Mouse (Mus musculus): ENCODE measurements around the gene Npy1r. TPM values are rescaled to one million over a fixed set of nuclear protein-coding genes. Genes with fewer than 3 reads are reported as not detected.

Npy1r gene
- polyA plus RNA-seq, 1 experiment from 2014 or later = 0.92 TPM

GRCm38 (mm10) chr8:66698782-66699181 lies 1.8 kb downstream of the Npy1r start:
- no peaks in the 10 kb centered on the region for H3K36me3 ChIP-seq (ENCODE audit: insufficient read depth)
- no peak overlapping the region for H3K27ac ChIP-seq (ENCODE audit: low read depth)
- no peaks in the 10 kb centered on the region for H3K4me1 ChIP-seq (ENCODE audit: insufficient read depth)
- DNase-seq (peak; percentile 22), ATAC-seq (ENCODE audit: insufficient read depth) (peak; percentile 33; the same call in 1 of the 2 replicates)
- peak overlapping the region; percentile 29; the same call in 1 of the 2 replicates for H3K4me3 ChIP-seq (ENCODE audit: low read depth, low read length)
- no peaks in the 10 kb centered on the region for H3K9me3 ChIP-seq (ENCODE audit: low read depth, low read length)
- no peak overlapping the region for H3K9ac ChIP-seq
- WGBS = 29% methylated on average over 7 of the region's 7 CpGs
- no peak for TF ChIP-seq CTCF (IDR thresholded peaks at IDR 0.05; ENCODE audit: low read depth)
- peaks cover 19% of the 10 kb centered on the region for H3K27me3 ChIP-seq (ENCODE audit: insufficient read depth, low read length)
- H3K4me2 ChIP-seq = peak overlapping the region; percentile 57

- no peak for ATAC-seq (ENCODE audit: insufficient read depth)
- Histone ChIP-seq H3K36me3 (ENCODE audit: insufficient read depth) (no peaks in the 10 kb centered on the region), H3K4me1 (ENCODE audit: insufficient read depth) (no peaks in the 10 kb centered on the region), H3K4me3 (ENCODE audit: low read depth, low read length) (no peak overlapping the region), H3K9ac (no peak overlapping the region), H3K9me3 (ENCODE audit: low read depth, low read length) (peaks cover 3% of the 10 kb centered on the region; the same call in 1 of the 2 replicates), H3K27ac (ENCODE audit: low read depth) (no peak overlapping the region), H3K4me2 (no peak overlapping the region), H3K27me3 (ENCODE audit: insufficient read depth, low read length) (no peaks in the 10 kb centered on the region)
- 90% methylated on average over 7 of the region's 7 CpGs for WGBS
- no peak for TF ChIP-seq CTCF (IDR thresholded peaks at IDR 0.05; ENCODE audit: low read depth)
- no peak for DNase-seq
These were observed 17.5 kb downstream of the Npy1r start for GRCm38 (mm10) chr8:66714324-66714975.

GRCm38 (mm10) chr8:66722835-66723234 lies 25.8 kb downstream of the Npy1r start:
- no peaks in the 10 kb centered on the region for H3K9me3 ChIP-seq (ENCODE audit: low read depth, low read length)
- H3K27me3 ChIP-seq (ENCODE audit: insufficient read depth, low read length) = no peaks in the 10 kb centered on the region
- no peak overlapping the region for H3K9ac ChIP-seq
- H3K4me1 ChIP-seq (ENCODE audit: insufficient read depth) = no peaks in the 10 kb centered on the region
- H3K36me3 ChIP-seq (ENCODE audit: insufficient read depth) = no peaks in the 10 kb centered on the region
- no peak for ATAC-seq (ENCODE audit: insufficient read depth)
- no peak for TF ChIP-seq CTCF (IDR thresholded peaks at IDR 0.05; ENCODE audit: low read depth)
- 74% methylated on average over 2 of the region's 2 CpGs for WGBS
- no peak overlapping the region for H3K27ac ChIP-seq (ENCODE audit: low read depth)
- no peak for DNase-seq
- H3K4me2 ChIP-seq = no peak overlapping the region
- H3K4me3 ChIP-seq (ENCODE audit: low read depth, low read length) = no peak overlapping the region

GRCm38 (mm10) chr8:66729446-66729845 lies 32.5 kb downstream of the Npy1r start:
- no peaks in the 10 kb centered on the region for H3K27me3 ChIP-seq (ENCODE audit: insufficient read depth, low read length)
- no peak for DNase-seq
- WGBS = 39% methylated on average over 7 of the region's 7 CpGs
- ATAC-seq (ENCODE audit: insufficient read depth) = no peak
- no peak for TF ChIP-seq CTCF (IDR thresholded peaks at IDR 0.05; ENCODE audit: low read depth)
- no peak overlapping the region for H3K4me3 ChIP-seq (ENCODE audit: low read depth, low read length)
- H3K4me2 ChIP-seq = no peak overlapping the region
- H3K36me3 ChIP-seq (ENCODE audit: insufficient read depth) = no peaks in the 10 kb centered on the region
- no peaks in the 10 kb centered on the region for H3K4me1 ChIP-seq (ENCODE audit: insufficient read depth)
- H3K9ac ChIP-seq = no peak overlapping the region
- no peaks in the 10 kb centered on the region for H3K9me3 ChIP-seq (ENCODE audit: low read depth, low read length)
- H3K27ac ChIP-seq (ENCODE audit: low read depth) = no peak overlapping the region

DNA sequence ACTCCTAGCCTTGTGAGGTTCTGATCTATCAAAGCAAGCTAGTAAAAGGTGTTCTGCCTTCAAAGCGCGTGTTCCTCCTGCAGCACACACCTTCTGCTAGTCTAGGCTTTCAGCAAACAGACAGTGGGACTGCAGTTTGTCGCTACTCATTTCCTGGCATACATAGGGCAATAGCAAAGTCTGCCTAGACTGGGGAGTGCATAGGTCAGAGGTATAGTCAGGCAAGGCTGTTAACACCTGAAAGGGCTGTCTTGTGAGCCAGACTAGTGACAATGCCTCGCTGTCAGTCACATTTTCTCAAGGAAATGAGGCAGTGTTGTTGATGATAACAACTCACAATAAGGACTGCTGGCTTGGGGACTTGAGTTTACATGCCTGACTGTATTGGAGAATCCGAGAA lies 35.0 kb downstream of the Npy1r start:
- Histone ChIP-seq H3K36me3 (ENCODE audit: insufficient read depth) (no peaks in the 10 kb centered on the region), H3K9ac (no peak overlapping the region), H3K4me2 (no peak overlapping the region), H3K27ac (ENCODE audit: low read depth) (no peak overlapping the region), H3K4me1 (ENCODE audit: insufficient read depth) (no peaks in the 10 kb centered on the region), H3K9me3 (ENCODE audit: low read depth, low read length) (no peaks in the 10 kb centered on the region), H3K4me3 (ENCODE audit: low read depth, low read length) (no peak overlapping the region), H3K27me3 (ENCODE audit: insufficient read depth, low read length) (no peaks in the 10 kb centered on the region)
- TF ChIP-seq CTCF (IDR thresholded peaks at IDR 0.05; ENCODE audit: low read depth) = no peak
- DNase-seq = no peak
- WGBS = 50% methylated on average over 5 of the region's 5 CpGs
- ATAC-seq (ENCODE audit: insufficient read depth) = no peak

- H3K9ac ChIP-seq = no peak overlapping the region
- 32% methylated on average over 1 of the region's 1 CpGs for WGBS
- no peaks in the 10 kb centered on the region for H3K4me1 ChIP-seq (ENCODE audit: insufficient read depth)
- no peaks in the 10 kb centered on the region for H3K27me3 ChIP-seq (ENCODE audit: insufficient read depth, low read length)
- no peak for TF ChIP-seq CTCF (IDR thresholded peaks at IDR 0.05; ENCODE audit: low read depth)
- ATAC-seq (ENCODE audit: insufficient read depth) (no peak), DNase-seq (no peak)
- H3K36me3 ChIP-seq (ENCODE audit: insufficient read depth) = no peaks in the 10 kb centered on the region
- H3K27ac ChIP-seq (ENCODE audit: low read depth) = no peak overlapping the region
- no peaks in the 10 kb centered on the region for H3K9me3 ChIP-seq (ENCODE audit: low read depth, low read length)
- H3K4me2 ChIP-seq = no peak overlapping the region
- H3K4me3 ChIP-seq (ENCODE audit: low read depth, low read length) = no peak overlapping the region
These were observed 45.4 kb downstream of the Npy1r start for GRCm38 (mm10) chr8:66742359-66742758.

DNA sequence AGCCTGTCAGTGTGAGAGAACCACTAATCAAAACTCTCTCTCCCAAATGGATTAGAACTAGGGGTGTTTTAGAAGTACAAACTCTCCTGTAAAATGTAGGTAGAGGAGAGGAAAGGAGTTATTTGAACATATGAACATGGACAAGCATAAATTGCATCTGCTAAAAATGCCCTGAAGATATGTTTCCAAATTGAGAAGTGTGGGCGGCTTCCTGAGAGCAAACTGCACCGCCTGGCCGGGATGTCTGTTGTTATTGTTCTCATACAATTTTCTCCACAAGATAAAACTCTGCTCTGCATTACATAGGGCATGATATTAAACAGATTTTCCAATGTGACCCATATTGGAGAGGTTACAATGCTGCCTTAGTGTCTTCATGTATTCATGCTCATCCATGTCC lies 48.6 kb downstream of the Npy1r start:
- DNase-seq = no peak

More for the DNA sequence above, 48.6 kb downstream of the Npy1r start:
- Histone ChIP-seq H3K9me3 (ENCODE audit: low read depth, low read length) (no peaks in the 10 kb centered on the region), H3K27me3 (ENCODE audit: insufficient read depth, low read length) (no peaks in the 10 kb centered on the region), H3K4me2 (no peak overlapping the region), H3K27ac (ENCODE audit: low read depth) (no peak overlapping the region), H3K36me3 (ENCODE audit: insufficient read depth) (no peaks in the 10 kb centered on the region), H3K4me1 (ENCODE audit: insufficient read depth) (no peaks in the 10 kb centered on the region), H3K9ac (no peak overlapping the region), H3K4me3 (ENCODE audit: low read depth, low read length) (no peak overlapping the region)
- 89% methylated on average over 3 of the region's 3 CpGs for WGBS
- ATAC-seq (ENCODE audit: insufficient read depth) = no peak
- no peak for TF ChIP-seq CTCF (IDR thresholded peaks at IDR 0.05; ENCODE audit: low read depth)
